Mouse (Mus musculus) gastrocnemius, postnatal 4 days (tissue): ENCODE results near the gene Snca. TPM values are rescaled to one million over a fixed set of nuclear protein-coding genes. Genes with fewer than 3 reads are reported as not detected.

Experiments
- DNase-seq, 2 experiments: peaks; one replicate each; pipeline ENCODE4 v3.0.0; 2021 to 2022; ENCODE audit warnings: low spot score in 2 of 2, mixed read lengths in 2 of 2
- long read RNA-seq, 2 experiments: library from polyadenylated mRNA; stranded (forward); transcript quantifications; one replicate each; pipeline ENCODE4 v2.0.0; 2021
- total RNA-seq, 2 experiments: library from RNA; stranded (reverse); gene quantifications; 2 replicates each; pipeline ENCODE4 v1.2.3; 2021

Gene Snca
- total RNA-seq = 1 to 10 TPM; 1.5 to 3.6 TPM
- long read RNA-seq, experiment 1, partial matches to known transcripts = 0 of 2 reads
- long read RNA-seq, experiment 1, other reads (novel, unspliced or antisense) = 0 of 2 reads
- long read RNA-seq, experiment 2, transcript Snca-201 (6 exons, 1,280 nt) = major isoform, 6 of 6 reads
- long read RNA-seq, experiment 2, partial matches to known transcripts = 0 of 6 reads
- long read RNA-seq, experiment 2, other reads (novel, unspliced or antisense) = 0 of 6 reads

GRCm38 (mm10) chr6:60829282-60829891, at the start of gene Snca:
Gene Snca, minus strand, starts transcription at chr6:60829855.
- DNase-seq = no peak

GRCm38 (mm10) chr6:60870126-60870525, 40.5 kb upstream of the Snca start:
- DNase-seq = no peak

- no peak for DNase-seq
These were observed 26.9 kb upstream of the Snca start for GRCm38 (mm10) chr6:60856599-60856998.

- no peak for DNase-seq
These were observed 22.0 kb upstream of the Snca start for GRCm38 (mm10) chr6:60851690-60852089.

- peak in 1 of 2 experiments; percentile 16 for DNase-seq
These were observed 1.0 kb downstream of the Snca start for GRCm38 (mm10) chr6:60828429-60829264.

GRCm38 (mm10) chr6:60828047-60828428, 1.6 kb downstream of the Snca start:
- DNase-seq = no peak

- DNase-seq = no peak
These were observed 2.4 kb downstream of the Snca start for GRCm38 (mm10) chr6:60827290-60827689.

- no peak for DNase-seq
These were observed 10.4 kb downstream of the Snca start for GRCm38 (mm10) chr6:60819272-60819671.

GRCm38 (mm10) chr6:60813516-60813915, 16.1 kb downstream of the Snca start:
- no peak for DNase-seq

- DNase-seq = no peak
These were observed 31.4 kb downstream of the Snca start for GRCm38 (mm10) chr6:60798266-60798665.

GRCm38 (mm10) chr6:60793659-60794365, 35.8 kb downstream of the Snca start:
- no peak for DNase-seq

GRCm38 (mm10) chr6:60786955-60787354, 42.7 kb downstream of the Snca start:
- no peak for DNase-seq

- DNase-seq = no peak
These were observed 57.8 kb downstream of the Snca start for GRCm38 (mm10) chr6:60771899-60772298.

- DNase-seq = no peak
These were observed 64.0 kb downstream of the Snca start for GRCm38 (mm10) chr6:60765696-60766095.

- no peak for DNase-seq
These were observed 66.8 kb downstream of the Snca start for GRCm38 (mm10) chr6:60762864-60763263.

- DNase-seq = no peak
These were observed 67.9 kb downstream of the Snca start for GRCm38 (mm10) chr6:60761710-60762109.

- no peak for DNase-seq
These were observed 74.7 kb downstream of the Snca start for GRCm38 (mm10) chr6:60754975-60755374.

GRCm38 (mm10) chr6:60745965-60746364, 83.7 kb downstream of the Snca start:
- DNase-seq = no peak

GRCm38 (mm10) chr6:60741427-60742071, 88.1 kb downstream of the Snca start:
- no peak for DNase-seq

- DNase-seq = no peak
These were observed 89.9 kb downstream of the Snca start for GRCm38 (mm10) chr6:60739776-60740175.

- no peak for DNase-seq
These were observed 98.5 kb downstream of the Snca start for GRCm38 (mm10) chr6:60731164-60731563.
